Mouse (Mus musculus) CH12.LX (cell line): ENCODE data around the gene Olfml2b. TPM values are rescaled to one million over a fixed set of nuclear protein-coding genes. Genes with fewer than 3 reads are reported as not detected.

Experiments
- DNase-seq: peaks from one replicate; pipeline ENCODE4 v3.0.0-alpha.2; 2013; ENCODE audit errors: extremely low read depth
- H3K27ac ChIP-seq: 2 replicates; pipeline ENCODE4 v1.5.1; 2012; ENCODE audit warnings: low read depth, mild to moderate bottlenecking, control low read depth, moderate library complexity; ENCODE audit not compliant: insufficient read depth
- H3K27me3 ChIP-seq: replicated peaks from 2 replicates; pipeline ENCODE3; 2012; ENCODE audit warnings: inconsistent platforms
- H3K36me3 ChIP-seq, 2 experiments: replicated peaks in 1 of 2; 2 replicates each; pipeline versions ENCODE3 to v1.6.1; 2012; ENCODE audit warnings: inconsistent platforms in 1 of 2, low read length in 1 of 2, mild to moderate bottlenecking in 1 of 2, mixed read lengths in 1 of 2, moderate library complexity in 1 of 2; ENCODE audit not compliant: control insufficient read depth in 1 of 2, insufficient read depth in 1 of 2
- H3K4me1 ChIP-seq, 2 experiments: 2 replicates each; pipeline ENCODE4 v1.6.1; 2012; ENCODE audit warnings: inconsistent platforms in 1 of 2, moderate library complexity in 1 of 2; ENCODE audit not compliant: insufficient read depth in 2 of 2, control insufficient read depth in 1 of 2
- H3K4me2 ChIP-seq: 2 replicates; pipeline ENCODE4 v1.6.1; 2012; ENCODE audit warnings: low read depth, mild to moderate bottlenecking, control low read depth; ENCODE audit not compliant: poor library complexity, insufficient read depth, severe bottlenecking
- H3K4me3 ChIP-seq, 3 experiments: fragments of 150-350 bp in 1 of 3; sonication (generic) in 1 of 3; replicated peaks in 1 of 3; 2 replicates each; pipeline versions ENCODE3 to v1.5.1; 2011 to 2012; ENCODE audit warnings: low read depth in 2 of 3, low read length in 2 of 3, mild to moderate bottlenecking in 2 of 3, moderate library complexity in 2 of 3, control low read depth in 1 of 3, improper control_type of control experiment in 1 of 3, inconsistent platforms in 1 of 3, mixed read lengths in 1 of 3; ENCODE audit not compliant: poor library complexity in 1 of 3
- H3K79me2 ChIP-seq: replicated peaks from 2 replicates; pipeline ENCODE4 v1.6.1; 2012; ENCODE audit warnings: mild to moderate bottlenecking, moderate library complexity; ENCODE audit not compliant: control insufficient read depth, poor library complexity, insufficient read depth, severe bottlenecking; ENCODE audit errors: extremely low read depth
- H3K9ac ChIP-seq: 2 replicates; pipeline ENCODE4 v1.6.1; 2012; ENCODE audit warnings: low read depth, mild to moderate bottlenecking, control low read depth, moderate library complexity; ENCODE audit not compliant: insufficient read depth
- H3K9me3 ChIP-seq: replicated peaks from 2 replicates; pipeline ENCODE3; 2012; ENCODE audit warnings: low read length, inconsistent platforms, mixed read lengths
- BHLHE40 ChIP-seq: IDR thresholded peaks from 2 replicates; pipeline ENCODE4 v1.6.1; 2011; ENCODE audit warnings: mild to moderate bottlenecking, low read depth, low read length, improper control_type of control experiment
- CHD1 ChIP-seq: IDR thresholded peaks from 2 replicates; pipeline ENCODE4 v1.6.1; 2012; ENCODE audit warnings: low read depth, low read length, improper control_type of control experiment, inconsistent platforms
- EP300 ChIP-seq: IDR thresholded peaks from 2 replicates; pipeline ENCODE4 v1.6.1; 2011; ENCODE audit warnings: low read length, improper control_type of control experiment
- ETS1 ChIP-seq: conservative IDR thresholded peaks from 2 replicates; pipeline ENCODE4 v1.6.1; 2012; ENCODE audit warnings: low read depth, mild to moderate bottlenecking, inconsistent platforms, low read length, improper control_type of control experiment, moderate library complexity
- IRF4 ChIP-seq: IDR thresholded peaks from 2 replicates; pipeline ENCODE4 v1.6.1; 2014; ENCODE audit warnings: low read depth, mild to moderate bottlenecking, inconsistent platforms, low read length, improper control_type of control experiment
- JUN ChIP-seq: IDR thresholded peaks from 2 replicates; pipeline ENCODE4 v1.6.1; 2011; ENCODE audit warnings: low read depth, mild to moderate bottlenecking, low read length, improper control_type of control experiment, moderate library complexity; ENCODE audit not compliant: insufficient read depth
- JUND ChIP-seq: conservative IDR thresholded peaks from 2 replicates; pipeline ENCODE4 v1.6.1; 2011; ENCODE audit warnings: low read depth, low read length, improper control_type of control experiment
- MAX ChIP-seq: IDR thresholded peaks from 2 replicates; pipeline ENCODE4 v1.6.1; 2011; ENCODE audit warnings: low read length, improper control_type of control experiment
- MEF2A ChIP-seq: IDR thresholded peaks from 2 replicates; pipeline ENCODE4 v1.6.1; 2014; ENCODE audit warnings: low read depth, mild to moderate bottlenecking, inconsistent platforms, low read length, improper control_type of control experiment, borderline replicate concordance
- MXI1 ChIP-seq: IDR thresholded peaks from 2 replicates; pipeline ENCODE4 v1.6.1; 2011; ENCODE audit warnings: mild to moderate bottlenecking, low read depth, low read length, improper control_type of control experiment
- MYC ChIP-seq: IDR thresholded peaks from 2 replicates; pipeline ENCODE4 v1.6.1; 2011; ENCODE audit warnings: low read depth, mild to moderate bottlenecking, improper control_type of control experiment, low read length
- NELFE ChIP-seq: IDR thresholded peaks from 2 replicates; pipeline ENCODE4 v1.6.1; 2011; ENCODE audit warnings: low read depth, low read length, improper control_type of control experiment
- POLR2A ChIP-seq: IDR thresholded peaks from 2 replicates; pipeline ENCODE4 v1.6.1; 2011; ENCODE audit warnings: low read depth, mild to moderate bottlenecking, improper control_type of control experiment, low read length
- POLR2AphosphoS2 ChIP-seq: IDR thresholded peaks from 2 replicates; pipeline ENCODE4 v1.6.1; 2011; ENCODE audit warnings: low read depth, low read length, improper control_type of control experiment
- RCOR1 ChIP-seq: conservative IDR thresholded peaks from 2 replicates; pipeline ENCODE4 v1.6.1; 2012; ENCODE audit warnings: low read depth, mild to moderate bottlenecking, inconsistent platforms, low read length, improper control_type of control experiment
- SMC3 ChIP-seq: IDR thresholded peaks from 2 replicates; pipeline ENCODE4 v1.6.1; 2011; ENCODE audit warnings: low read depth, low read length, improper control_type of control experiment
- TBP ChIP-seq: conservative IDR thresholded peaks from 2 replicates; pipeline ENCODE4 v1.6.1; 2011; ENCODE audit warnings: low read depth, low read length, improper control_type of control experiment
- USF1 ChIP-seq: IDR thresholded peaks from 2 replicates; pipeline ENCODE4 v1.6.1; 2014; ENCODE audit warnings: low read depth, mild to moderate bottlenecking, inconsistent platforms, low read length, improper control_type of control experiment
- ZMIZ1 ChIP-seq: IDR thresholded peaks from 2 replicates; pipeline ENCODE4 v1.6.1; 2012; ENCODE audit warnings: low read depth, mild to moderate bottlenecking, inconsistent platforms, low read length, improper control_type of control experiment
- dilution Hi-C: fragments of 300-500 bp; cut with MboI; formaldehyde crosslinking; loops from 2 replicates; pipeline ENCODE4 v1.14.3; 2020; ENCODE audit warnings: low sequenced_read_pairs; ENCODE audit not compliant: extremely low pct_unique_long_range_greater_than_20kb, extremely low pct_ligation_motif_present
- in situ Hi-C: fragments of 300-500 bp; cut with MboI; formaldehyde crosslinking; loops from 3 replicates; pipeline ENCODE4 v1.14.3; 2019; ENCODE audit warnings: low sequenced_read_pairs, low pct_ligation_motif_present, low pct_unique_long_range_greater_than_20kb, mixed read lengths
- polyA plus RNA-seq: library from polyadenylated mRNA; unstranded; fragments of >175 nt; gene quantifications from 2 replicates; pipeline ENCODE4 v1.2.1, GENCODE M21; 2012; ENCODE audit warnings: low read depth; ENCODE audit not compliant: insufficient read length
- total RNA-seq, 2 experiments: library from RNA; depleted of rRNA; stranded (reverse); fragments of 300-350 nt in 1 of 2; fragments of >200 nt in 1 of 2; gene quantifications; 2 replicates each; pipeline ENCODE4 v1.2.3; 2012 to 2014

Olfml2b gene
- total and polyA plus RNA-seq, 3 experiments: 0.34 to 1.0 (median 0.35) TPM

DNA sequence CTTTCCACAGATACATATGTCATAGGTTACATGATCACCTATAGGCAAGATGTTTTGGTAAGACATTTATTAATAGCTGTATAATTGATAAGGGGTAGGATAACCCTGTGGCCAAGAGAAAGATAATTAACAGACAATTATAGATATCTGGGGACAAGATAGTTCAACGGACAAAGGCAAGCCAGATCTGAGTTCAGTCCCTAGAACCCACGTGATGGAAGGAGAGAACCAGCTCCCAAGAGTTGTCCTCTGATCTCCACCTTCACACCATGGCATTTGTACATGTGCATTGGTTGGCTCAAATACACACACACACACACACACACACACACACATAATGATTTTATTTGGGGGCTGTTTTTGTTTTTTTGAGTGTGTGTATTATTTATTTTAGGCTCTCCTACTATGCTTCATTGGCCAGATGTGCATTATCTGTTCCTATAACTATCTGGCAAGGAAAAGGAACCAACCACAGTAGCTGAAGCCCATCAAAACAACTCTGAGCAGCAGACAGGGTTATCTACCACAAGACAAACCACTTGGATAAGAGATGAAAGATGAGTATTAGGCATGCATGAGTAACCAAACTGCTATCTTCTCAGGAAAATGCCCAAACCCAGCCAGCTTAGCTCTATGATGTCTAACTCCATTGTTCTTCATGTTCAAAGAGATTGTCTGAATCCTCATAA, 24.5 kb upstream of the Olfml2b start:
- in situ Hi-C loops (loop anchor here (25.0 kb wide), 1 partner anchor 308 kb away; the partner anchor contains the start of genes Gm7694 and Spata46), dilution Hi-C loops (no loop called here)
- Histone ChIP-seq H3K9ac (no peak overlapping the region), H3K4me1 (peaks cover 3 to 8% of the 10 kb centered on the region in 2 experiments; a peak in 3 of 4 replicates), H3K79me2 (no peaks in the 10 kb centered on the region), H3K27ac (no peak overlapping the region), H3K27me3 (no peaks in the 10 kb centered on the region), H3K36me3 (no peaks in the 10 kb centered on the region), H3K4me2 (no peak overlapping the region), H3K4me3 (no peak overlapping the region), H3K9me3 (peaks cover 7% of the 10 kb centered on the region)
- TF ChIP-seq MYC (no peak), ZMIZ1 (no peak), EP300 (no peak), CHD1 (no peak), JUN (no peak), IRF4 (no peak), MXI1 (no peak), USF1 (no peak), SMC3 (no peak), RCOR1 (no peak), POLR2A (no peak), BHLHE40 (no peak), TBP (no peak), JUND (no peak), POLR2AphosphoS2 (no peak), ETS1 (no peak), MAX (no peak)
- no peak for DNase-seq

DNA sequence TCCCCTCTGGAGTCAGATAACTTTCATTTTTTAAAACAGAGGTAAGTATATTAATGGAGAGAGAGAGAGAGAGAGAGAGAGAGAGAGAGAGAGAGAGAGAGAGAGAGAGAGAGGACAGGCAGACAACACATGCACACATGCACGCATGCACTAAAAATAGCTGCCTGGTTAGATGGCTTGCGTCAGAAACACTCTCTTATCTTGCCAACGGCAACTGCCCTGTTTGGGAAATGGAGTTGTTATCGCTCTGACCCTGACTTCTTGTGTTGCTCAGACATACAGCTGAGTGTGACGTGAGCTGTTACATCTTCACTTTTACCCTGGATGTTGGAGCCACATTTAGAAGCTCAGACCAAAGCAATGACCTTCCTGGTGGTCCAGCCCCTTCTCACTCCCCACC, 21.4 kb upstream of the Olfml2b start:
- Histone ChIP-seq H3K9me3 (peaks cover 7% of the 10 kb centered on the region), H3K27me3 (no peaks in the 10 kb centered on the region), H3K4me1 (peaks cover 3 to 8% of the 10 kb centered on the region in 2 experiments; a peak in 3 of 4 replicates)
- dilution Hi-C loops: no loop called here
- TF ChIP-seq POLR2A (no peak), NELFE (no peak), BHLHE40 (peak; percentile 21; the same call in 1 of the 2 replicates), MEF2A (peak; percentile 55; the same call in 1 of the 2 replicates)
- TF ChIP-seq, all 38 proteins: peak for 2
- H3K36me3 ChIP-seq: no peaks in the 10 kb centered on the region
- H3K9ac ChIP-seq: no peak overlapping the region
- H3K79me2 ChIP-seq: no peaks in the 10 kb centered on the region
- no peak overlapping the region for H3K4me3 ChIP-seq
- no peak overlapping the region for H3K4me2 ChIP-seq
- no peak for DNase-seq
- in situ Hi-C loops: loop anchor here (25.0 kb wide), 1 partner anchor 311 kb away; the partner anchor contains the start of genes Gm7694 and Spata46
- no peak overlapping the region for H3K27ac ChIP-seq
